Mouse (Mus musculus) retina, embryonic 14.5 days (tissue): Measurements from ENCODE around the gene Gtpbp3.

Experiments used
- DNase-seq: peaks from one replicate; pipeline ENCODE4 v3.0.0-alpha.2; 2015; ENCODE audit warnings: low spot score

Gene Gtpbp3

DNA sequence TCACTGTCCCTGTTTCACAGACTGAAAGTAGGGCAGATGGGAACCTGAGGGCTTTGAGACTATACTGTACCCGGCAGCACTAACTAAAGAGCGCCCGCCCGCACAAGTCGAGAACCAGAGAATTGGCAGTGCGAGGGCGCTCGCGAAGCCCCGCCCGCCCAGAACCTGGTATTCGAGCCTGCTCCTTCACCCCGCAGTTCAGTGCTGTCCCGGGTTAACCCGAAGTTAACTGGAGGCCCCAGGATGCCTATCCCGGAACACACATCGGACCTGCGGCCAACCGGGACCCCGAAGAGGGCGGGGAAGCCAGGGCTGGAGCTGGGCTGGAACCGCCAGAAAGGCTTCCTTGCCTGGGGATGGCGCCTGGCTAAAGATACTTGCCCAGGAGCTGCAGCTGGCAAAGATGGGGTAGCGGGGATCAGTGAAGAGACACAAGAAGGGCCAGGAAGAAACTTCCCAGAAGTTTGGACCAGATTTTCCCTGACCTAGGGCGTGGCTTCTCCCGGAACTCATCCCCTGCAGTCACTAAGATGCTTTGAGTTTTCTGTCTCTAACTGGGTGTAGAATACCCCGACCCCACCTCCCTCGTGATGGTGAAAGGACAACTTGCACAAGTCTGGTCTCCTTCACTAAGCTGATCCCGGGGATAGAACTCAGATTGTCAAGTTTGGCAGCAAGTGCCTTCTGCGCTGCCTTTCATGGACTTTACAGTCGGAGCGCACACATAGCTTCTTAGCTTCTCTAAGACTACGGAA lies at the start of gene Gtpbp3:
TSS of gene Gtpbp3 (plus strand) at position 413 of the 755 bp plus-strand sequence.
- peak; percentile 79 for DNase-seq

DNA sequence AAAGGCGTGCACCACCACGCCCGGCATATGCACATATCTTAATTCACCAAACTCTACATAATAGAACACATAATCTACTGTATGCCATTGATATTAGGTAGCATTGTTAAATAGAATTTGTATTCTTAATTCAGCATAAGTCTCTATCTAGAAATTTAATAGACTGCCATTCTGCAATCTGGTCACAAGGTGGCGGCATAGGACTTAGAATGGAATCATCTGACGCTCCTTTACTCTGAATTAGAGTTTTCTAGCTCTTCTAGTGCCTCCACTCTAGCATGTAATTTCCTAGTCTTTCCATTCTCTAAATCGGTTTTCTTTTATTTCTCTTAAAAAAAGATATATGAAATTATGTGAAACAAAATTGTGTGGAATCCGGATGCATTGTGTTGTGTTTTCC lies 46.5 kb upstream of the Gtpbp3 start:
- DNase-seq, result peak; percentile 91

DNA sequence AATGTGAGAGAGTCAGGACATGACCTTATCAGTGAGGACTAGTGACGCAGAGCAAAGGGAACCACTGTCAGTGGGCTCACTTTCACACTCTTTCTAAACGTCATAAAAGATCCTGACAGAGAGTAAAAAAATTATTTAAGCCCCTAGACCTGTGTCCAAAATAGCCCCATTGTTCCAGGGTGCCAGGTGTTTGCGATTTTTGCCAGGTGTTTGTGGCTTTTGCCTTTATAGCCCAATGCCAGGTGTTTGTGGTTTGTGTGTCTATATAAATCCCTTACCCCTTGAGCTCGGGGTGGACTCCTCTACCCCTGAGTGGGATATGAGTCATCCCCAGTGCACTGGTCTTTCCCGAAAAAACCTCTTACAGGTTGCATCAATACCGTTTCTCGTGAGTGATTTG lies 42.8 kb upstream of the Gtpbp3 start:
- no peak for DNase-seq

DNA sequence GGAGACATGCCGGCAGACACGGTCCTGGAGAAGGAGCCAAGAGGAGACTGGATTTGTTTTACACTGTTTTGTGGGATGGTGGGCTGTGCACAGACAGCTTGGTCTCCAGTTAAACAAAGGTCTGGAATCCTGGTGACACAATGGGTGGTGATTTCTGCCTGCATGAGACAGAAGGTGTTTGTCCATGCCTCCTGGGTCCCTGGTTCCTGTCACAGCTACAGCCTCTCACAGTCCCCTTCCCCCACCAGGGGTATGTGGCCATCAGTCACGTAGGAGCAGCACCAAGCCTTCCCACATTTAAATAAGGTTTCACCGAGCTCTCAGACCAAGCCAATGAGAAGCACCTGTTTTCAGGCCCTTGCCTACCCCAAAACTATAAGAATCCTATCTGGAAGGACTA lies 36.6 kb upstream of the Gtpbp3 start:
- DNase-seq, result no peak

DNA sequence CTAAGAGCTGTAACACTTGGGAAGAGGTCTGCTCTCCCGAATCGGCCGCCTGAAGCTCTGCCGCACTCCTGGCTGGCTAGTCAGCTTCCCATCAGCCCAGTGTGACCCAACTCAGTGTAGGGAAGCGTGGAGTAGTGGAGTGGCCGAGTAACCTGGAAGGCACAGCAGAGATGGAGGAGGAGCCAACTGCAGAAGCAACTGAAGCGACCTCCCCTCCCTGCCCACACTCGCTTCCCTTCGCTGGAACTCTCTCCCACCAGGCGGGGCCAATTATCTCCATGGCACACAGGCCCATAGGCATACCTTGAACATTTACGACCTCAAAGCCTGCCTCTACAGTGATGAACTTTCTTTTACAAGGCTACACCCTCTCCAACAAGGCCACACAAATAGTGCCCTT lies 36.1 kb upstream of the Gtpbp3 start:
- no peak for DNase-seq

DNA sequence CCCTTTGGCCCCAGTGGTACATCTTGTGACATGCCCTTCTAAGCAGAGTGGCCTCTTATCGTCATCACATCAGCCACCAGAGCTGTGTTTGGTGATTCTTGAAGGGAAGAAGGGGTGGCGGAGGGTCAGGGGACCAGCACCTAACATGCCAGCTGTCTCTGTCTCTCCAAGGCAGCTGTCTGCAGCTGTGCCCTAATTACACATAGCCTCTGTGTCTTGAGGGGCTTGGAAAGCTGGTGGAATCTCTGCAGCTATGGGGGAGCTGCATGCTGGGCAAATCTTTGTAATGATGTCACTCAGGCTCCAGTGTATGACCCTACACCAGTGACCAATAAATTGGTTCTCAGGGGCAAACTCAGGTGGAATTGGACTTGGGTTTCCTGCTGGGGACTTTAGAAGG lies 35.2 kb upstream of the Gtpbp3 start:
- DNase-seq, result no peak

DNA sequence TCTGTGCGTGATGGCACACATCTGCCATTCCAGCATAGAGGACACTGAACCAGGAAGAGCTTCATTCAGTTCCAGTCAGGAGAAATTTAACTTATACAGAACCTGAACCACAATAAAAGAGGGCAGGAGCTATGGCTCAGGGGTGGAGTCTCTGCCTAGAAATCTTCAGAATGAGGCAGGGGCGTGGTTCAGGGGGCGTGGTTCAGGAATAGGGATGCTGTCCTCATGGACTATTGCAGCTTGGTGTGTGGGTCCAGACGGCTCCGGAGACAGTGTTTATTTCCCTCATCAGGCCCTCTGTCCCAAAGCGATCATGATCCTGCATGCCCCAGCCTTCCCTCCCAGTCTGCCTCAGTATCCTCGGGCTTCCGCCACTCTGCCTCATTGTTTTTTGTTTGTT lies 33.2 kb upstream of the Gtpbp3 start:
- DNase-seq, result no peak

DNA sequence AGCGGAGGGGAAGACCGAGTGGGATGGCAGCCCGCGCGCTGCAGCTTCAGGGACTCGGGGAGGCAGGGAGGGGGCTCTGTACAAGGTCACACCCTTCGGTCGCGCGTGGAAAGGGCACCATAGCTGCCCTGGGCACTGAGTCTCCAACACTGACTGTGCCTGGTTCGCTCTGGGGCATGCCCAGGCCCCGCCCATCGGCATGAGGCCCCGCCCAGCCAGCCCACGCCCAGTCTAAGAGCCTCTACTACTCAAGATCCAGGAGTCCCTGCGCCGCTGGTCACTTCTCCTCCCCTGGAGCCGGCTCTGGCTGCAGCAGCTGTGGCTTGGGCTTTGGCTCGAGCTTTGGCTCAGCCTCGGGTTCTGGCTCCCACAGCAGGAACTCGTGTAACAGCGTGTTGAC lies 31.0 kb upstream of the Gtpbp3 start:
- no peak for DNase-seq

DNA sequence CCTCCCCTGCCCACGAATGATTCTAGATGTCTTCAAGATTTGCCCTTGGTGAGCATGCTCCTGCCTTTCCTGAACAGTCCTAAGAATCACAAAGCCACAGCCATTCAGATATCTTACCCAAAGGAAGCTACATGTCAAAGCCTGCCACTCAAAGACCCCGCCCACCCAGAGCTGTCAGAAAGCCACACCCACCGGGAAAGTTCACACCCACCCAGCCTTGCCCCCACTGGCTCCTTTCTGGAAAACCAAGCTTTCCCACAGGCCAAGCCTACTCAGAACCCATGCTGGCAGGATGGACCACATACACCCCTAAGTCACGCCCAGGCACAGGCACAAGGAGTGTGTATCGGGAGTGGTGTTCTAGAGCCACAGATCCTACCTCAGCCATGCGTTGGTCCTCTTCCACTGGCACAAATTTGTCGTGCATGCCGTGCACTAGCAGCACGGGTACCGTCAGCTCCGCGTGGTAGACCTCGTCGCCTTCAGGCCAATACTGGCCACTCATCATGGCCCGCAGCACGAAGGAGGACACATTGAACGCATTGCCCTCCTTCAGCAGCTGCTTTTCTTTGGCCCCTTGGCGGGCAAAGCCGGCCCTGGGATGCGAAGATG lies 30.1 kb upstream of the Gtpbp3 start:
- no peak for DNase-seq

DNA sequence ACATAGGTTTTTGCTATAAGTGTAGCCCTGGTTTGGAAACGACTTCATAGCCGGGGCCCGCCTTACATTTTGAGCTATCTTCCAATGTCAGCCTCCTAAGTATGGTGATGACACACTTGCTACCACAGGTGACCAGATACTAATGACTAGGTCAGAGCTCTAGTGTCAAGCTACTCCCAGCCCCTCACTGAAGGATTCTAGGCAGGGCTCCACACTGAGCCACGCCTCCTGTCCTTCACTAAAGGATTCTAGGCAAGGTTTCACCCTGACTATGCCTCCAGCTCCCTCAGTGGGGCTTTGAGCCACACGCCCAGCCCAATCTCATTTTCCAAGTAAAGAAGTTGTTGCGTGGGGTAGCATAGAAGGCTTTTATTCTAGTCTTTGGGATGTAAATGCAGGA lies 27.2 kb upstream of the Gtpbp3 start:
- DNase-seq, result no peak

DNA sequence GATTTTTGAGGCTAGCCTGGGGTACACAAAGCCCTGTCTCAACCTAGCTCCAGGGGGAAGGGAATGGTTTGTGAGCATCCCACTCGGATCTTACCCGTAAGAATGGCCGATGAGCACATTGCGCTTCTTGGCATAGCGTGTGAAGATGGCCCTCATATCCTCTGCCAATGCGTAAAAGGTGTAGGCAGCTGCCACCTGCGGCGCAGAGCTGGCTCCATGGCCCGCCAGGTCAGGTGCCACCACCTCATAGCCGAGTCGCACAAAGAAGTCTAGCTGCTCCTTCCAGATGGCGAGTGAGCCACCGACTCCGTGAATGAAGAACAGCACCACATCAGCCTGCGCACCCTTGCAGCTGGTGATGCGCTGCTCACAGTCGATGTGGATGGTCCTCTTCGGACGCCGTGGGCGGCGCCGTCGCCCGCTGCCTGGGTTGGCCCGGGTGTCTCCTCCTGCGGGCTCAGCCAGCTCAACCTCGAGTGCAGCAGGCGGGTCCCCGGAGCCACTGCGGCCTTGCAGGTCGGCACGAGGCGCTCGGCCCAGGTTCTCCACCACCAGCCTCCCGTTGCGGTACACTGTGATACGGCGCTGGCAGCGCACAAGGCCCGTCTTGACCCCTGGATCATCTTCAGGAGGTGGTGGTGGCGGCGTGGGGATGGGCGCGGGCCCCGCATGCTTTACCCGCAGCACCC lies 26.6 kb upstream of the Gtpbp3 start:
- DNase-seq, result no peak

DNA sequence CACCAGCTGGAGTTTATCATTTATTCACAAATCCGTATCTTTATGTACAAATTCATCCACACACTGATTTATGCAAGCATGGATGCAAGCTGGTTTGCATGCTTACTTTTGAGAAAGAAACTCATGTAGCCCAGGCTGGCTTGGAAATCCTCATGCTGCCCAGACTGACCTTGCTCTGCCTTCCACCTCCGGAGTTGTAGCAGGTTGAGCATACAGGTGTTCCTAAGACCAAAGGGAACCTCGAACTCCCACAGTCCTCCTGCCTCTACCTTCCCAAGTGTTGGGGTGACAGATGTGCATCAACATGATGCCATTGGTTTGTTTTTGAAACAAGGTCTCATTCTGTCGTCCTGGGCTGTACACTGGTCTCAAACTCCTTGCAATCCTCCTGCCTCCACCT lies 25.7 kb upstream of the Gtpbp3 start:
- no peak for DNase-seq

DNA sequence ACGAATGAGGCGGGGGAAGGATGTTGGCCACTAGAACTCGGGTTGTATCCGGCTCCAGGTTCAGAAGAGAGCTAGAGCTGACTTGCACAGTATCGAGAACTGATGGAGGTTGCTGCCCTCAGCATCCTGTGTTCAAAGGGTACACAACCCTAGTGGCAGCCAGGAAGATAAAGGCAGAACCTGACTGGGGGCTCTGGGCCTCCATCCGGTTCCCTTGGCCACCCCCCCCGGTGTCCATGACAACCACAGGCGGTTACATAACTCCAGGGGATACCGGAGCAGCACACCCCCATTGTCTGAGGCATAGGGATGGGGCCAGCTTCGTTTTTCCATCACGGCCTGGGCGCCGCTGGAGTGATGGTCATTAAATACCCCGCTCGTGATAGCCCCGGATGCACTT lies 25.1 kb upstream of the Gtpbp3 start:
- peak; percentile 35 for DNase-seq

DNA sequence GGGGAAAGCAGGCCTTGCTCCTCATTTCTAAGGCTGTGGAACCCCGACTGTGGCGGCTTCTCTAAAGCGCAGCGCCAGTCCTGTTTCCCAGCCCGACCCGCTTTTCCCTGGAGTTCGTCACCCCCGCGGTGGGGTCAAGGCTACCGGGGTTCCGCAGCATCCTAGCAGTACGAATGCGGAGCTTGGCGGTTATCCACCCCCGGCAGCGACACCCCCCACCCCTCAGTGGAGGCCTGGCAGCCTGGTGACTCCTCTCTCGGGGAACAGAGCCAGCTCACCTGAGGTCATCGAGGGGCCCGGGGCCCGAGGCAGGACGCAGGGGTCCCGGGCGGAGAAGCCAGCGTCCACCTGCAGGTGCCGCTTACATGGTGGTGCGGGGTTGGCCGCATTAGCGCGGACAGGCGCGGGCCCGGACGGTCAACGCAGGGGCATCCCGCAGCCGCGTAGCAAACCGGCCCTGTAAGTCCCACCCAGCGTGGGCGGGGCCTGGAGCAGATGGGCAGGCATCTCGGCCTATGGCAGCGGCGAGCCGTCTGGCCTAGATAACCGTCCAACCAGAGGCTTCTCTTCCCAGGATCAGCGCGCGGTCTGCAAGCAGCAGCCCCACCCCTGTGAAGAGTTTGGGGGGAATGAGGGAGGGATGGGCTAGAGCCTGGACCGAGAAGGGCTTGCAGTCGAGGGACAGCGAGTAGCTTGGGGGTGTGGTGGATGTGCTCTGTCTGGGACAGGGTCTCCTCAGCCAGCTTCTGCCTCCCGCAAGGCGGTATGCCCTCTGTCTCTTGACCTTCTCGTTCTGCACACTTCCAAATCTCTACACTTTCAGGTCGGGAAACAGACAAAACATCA lies 24.5 kb upstream of the Gtpbp3 start, which contains the start of gene Abhd8:
TSS of gene Abhd8 (minus strand) at position 468 of the 846 bp plus-strand sequence.
- peak; percentile 99 for DNase-seq

DNA sequence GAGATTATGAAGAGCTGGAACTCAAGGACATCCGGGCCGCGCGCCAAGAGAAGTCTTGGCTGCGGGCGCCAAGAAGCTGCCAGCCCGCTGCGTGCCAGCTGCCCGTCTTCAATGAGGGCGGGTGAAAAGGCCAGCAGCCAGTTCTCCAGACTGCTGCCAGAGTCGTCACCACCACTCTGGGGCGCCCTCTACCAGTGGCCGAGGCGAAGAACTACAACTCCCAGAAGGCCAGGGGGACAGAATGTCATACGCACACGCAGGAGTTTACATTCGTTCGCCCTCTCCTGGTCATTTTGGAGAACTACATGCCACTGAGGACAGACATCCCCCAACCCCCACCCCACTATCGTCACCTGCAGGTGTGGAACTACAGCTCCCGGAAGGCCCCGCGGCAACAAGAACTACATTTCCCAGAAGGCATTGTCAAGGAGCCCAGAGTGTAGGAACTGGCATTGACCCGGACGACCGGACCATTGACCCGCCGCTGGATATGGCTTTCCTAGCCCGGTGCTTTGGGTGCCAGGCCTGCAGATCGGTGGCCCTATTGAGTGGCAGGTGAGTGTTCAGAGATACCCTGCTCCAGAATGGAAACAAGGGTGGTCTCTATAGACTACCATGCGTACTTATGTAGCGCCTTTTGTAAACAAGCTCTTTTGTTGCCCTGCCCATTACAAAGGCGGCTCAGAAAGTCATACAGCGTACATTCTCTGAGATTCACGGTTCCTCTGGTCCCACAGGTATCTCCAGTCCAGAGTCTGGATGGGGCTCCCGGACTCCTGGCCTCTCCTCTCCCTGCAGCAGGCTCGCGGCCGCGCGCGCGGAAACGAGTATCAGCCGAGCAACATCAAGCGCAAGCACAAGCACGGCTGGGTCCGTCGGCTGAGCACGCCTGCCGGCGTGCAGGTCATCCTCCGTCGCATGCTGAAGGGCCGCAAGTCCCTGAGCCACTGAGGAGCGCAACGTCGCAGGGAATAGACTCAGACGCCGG lies 23.1 kb upstream of the Gtpbp3 start, which contains the start of gene Mrpl34:
TSS of gene Mrpl34 (plus strand) at position 447 of the 988 bp plus-strand sequence.
- peak; percentile 100 for DNase-seq

DNA sequence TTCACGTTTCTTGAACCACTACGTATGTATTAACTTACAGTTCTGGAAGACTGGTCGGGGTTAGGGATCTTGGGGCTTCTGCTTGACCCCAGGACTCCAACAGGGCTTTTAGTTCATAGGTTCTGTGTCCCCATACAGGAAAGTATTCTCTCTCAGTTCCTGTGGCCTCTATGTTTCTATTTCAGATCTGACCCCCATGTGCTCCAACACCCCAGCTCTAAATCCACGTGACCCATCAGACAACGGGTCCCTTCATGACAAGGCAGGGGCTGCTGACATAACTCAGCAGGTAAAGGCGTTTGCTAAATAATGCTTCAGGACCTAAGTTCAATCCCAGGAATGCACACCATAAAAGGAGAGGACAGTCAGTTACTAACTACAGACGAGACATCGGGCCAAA lies 22.2 kb upstream of the Gtpbp3 start:
- DNase-seq, result no peak

DNA sequence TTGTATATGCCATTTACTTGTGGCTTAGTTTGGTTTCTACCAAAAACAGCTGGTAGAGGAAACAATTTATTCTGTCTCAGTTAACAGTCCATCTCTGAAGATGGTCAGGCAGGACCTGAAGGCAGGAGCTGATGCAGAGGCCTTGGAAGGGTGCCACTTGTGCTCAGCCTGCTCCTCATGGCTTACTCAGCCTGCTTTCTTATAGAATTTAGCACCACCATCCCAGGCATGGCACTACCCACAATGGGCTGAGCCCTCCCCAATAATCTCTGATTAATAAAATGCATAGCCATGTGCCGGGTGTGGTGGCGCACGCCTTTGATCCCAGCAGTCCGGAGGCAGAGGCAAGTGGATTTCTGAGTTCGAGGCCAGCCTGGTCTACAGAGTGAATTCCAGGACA lies 21.7 kb upstream of the Gtpbp3 start:
- DNase-seq, result no peak

DNA sequence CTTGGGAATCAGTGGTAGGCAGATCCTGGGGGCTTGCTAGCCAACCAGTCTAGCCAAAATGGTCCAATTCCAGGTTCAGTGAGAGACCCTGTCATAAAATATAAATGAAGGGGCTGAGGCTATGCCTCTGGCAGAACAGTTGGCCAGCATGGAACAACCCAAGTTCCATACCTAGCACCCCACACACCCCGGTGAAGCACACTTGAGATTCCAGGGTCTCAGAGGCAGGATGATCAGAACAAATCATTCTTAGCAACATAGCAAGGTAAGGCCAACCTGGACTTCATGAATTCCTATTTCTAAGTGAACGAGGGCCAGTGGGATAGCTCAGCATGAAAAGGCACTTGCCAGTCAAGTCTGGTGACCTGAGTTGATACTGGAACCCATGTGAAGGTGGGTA lies 20.7 kb upstream of the Gtpbp3 start:
- no peak for DNase-seq

DNA sequence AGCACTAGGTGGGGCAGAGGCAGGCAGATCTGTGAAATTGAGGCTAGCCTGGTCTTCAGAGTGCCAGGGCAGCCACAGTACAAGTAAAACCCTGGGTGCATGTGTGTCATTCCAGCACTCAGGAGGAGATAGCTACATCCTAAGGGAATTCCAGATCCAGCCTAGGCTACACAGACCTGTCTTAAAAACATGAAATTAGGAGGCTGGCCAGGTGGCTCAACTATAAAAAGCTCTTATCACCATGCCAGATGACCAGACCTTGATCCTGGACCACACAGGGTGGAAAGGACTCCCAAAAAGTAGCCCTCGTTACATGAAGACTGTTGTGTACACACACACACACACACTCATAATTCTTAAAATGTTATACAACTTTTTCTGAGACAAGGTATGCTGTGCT lies 19.9 kb upstream of the Gtpbp3 start:
- no peak for DNase-seq

DNA sequence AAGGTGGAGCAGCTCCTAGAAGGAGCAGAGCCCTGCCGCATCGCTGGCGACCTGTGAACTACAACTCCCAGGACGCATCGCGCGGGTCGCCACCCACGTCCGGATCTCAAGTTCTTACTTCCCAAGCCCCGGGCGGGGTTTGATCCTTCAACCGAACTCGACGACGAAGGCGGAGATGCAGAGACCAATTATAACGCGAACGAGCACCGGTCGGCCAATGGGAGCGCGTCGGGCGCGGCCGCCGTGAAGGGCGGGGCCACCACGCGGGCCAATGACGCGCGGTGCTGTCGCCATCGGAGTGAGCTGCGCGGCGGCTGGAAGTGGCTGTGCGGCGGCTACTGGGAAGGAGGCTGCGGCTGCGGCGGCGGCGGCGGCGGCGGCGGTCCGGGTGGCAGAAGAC lies 19.0 kb upstream of the Gtpbp3 start, which contains the start of gene Dda1:
TSS of gene Dda1 (plus strand) at position 284 of the 400 bp plus-strand sequence.
- peak; percentile 99 for DNase-seq

DNA sequence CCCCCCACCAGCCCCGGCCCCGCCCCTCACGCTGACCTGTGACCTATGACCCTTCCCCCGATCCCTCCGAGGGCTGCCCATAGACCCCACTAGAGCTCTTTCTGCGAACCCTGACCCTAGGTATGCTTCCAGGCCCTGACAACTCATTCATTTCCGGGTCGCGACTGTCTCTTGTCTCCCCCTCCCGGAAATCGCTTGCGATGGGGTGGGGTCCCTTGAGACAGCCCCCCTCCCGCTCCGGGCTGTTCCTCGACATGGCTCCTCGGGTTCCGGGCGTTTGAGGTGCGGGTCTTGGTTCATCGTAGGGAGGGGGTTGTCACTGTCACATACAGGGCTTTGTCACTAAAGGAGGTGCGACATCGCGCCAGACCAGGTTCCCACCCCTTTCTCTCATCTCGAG lies 18.5 kb upstream of the Gtpbp3 start:
- DNase-seq, result peak; percentile 74
